Mouse (Mus musculus) liver, embryonic 16.5 days (tissue): ENCODE data around the gene Myf5. TPM values are rescaled to one million over a fixed set of nuclear protein-coding genes. Genes with fewer than 3 reads are reported as not detected.

Experiments used
- ATAC-seq: fragments of 200-750 bp; cut with Nextera tagmentation; 2 replicates; pipeline ENCODE4 v1.8.0; 2017; ENCODE audit warnings: low read depth, mild to moderate bottlenecking, moderate number of reproducible peaks, moderate library complexity
- H3K27ac ChIP-seq: fragments of 300-500 bp; sonication (generic); 2 replicates; pipeline ENCODE4 v1.5.1; 2014; ENCODE audit warnings: mild to moderate bottlenecking, low read length
- H3K27me3 ChIP-seq: fragments of 300-500 bp; sonication (generic); 2 replicates; pipeline ENCODE4 v1.6.1; 2014; ENCODE audit warnings: low read depth, low read length, mixed read lengths; ENCODE audit not compliant: control insufficient read depth, insufficient read depth
- H3K36me3 ChIP-seq: fragments of 300-500 bp; sonication (generic); 2 replicates; pipeline ENCODE4 v1.6.1; 2014; ENCODE audit warnings: mild to moderate bottlenecking; ENCODE audit not compliant: control insufficient read depth, insufficient read depth
- H3K4me1 ChIP-seq: fragments of 300-500 bp; sonication (generic); 2 replicates; pipeline ENCODE4 v1.6.1; 2014; ENCODE audit warnings: low read depth, low read length, mixed read lengths; ENCODE audit not compliant: control insufficient read depth
- H3K4me2 ChIP-seq: fragments of 300-500 bp; sonication (generic); 2 replicates; pipeline ENCODE4 v1.6.1; 2014; ENCODE audit warnings: low read depth, low read length, mixed read lengths
- H3K4me3 ChIP-seq: fragments of 300-500 bp; sonication (generic); 2 replicates; pipeline ENCODE4 v1.5.1; 2014; ENCODE audit warnings: low read depth, mild to moderate bottlenecking, low read length
- H3K9ac ChIP-seq: fragments of 300-500 bp; sonication (generic); 2 replicates; pipeline ENCODE4 v1.6.1; 2014; ENCODE audit warnings: low read depth, low read length
- H3K9me3 ChIP-seq: fragments of 300-500 bp; sonication (generic); replicated peaks from 2 replicates; pipeline ENCODE4 v1.6.1; 2016; ENCODE audit warnings: low read length; ENCODE audit not compliant: control insufficient read depth
- WGBS: fragments of 180-500 bp; shearing (Covaris S2); extraction: QIAGEN DNeasy Blood & Tissue Kit; methylation state at CpG from one replicate; pipeline ENCODE4 v1.1.7; 2014; ENCODE audit not compliant: insufficient replicate concordance; 5-methylcytosine and 5-hydroxymethylcytosine counted together
- polyA plus RNA-seq: library from polyadenylated mRNA; unstranded; fragments of >200 nt; fragmentation: Nextera tagmentation; extraction: Ambion mirVana; gene quantifications from 2 replicates; pipeline ENCODE4 v1.2.1, GENCODE M21; 2015

Gene Myf5
- polyA plus RNA-seq = 0.15 and 0.18 TPM in 2 replicates

DNA sequence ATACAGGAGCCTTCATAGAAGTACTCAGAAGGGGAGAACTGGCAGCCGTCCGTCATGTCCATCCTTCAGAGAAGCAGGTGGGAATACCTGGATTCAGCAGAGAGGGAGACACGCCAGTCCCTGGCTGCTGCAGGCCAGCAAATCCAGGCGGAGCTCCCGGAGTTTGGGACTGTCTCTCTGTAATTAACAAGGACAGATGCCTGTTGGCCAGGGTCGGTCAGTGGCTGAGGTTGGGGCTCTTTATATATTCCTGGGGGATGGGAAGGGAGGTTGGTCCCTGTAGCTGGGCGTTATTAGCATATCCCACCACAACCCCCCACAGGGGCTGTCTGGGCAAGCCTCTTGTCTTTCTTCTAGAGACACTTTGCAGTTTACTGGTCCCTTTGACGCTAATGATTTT is at the start of gene Myf5:
Gene Myf5 (minus strand): TSS at position 265 of the 400 bp plus-strand sequence.
- Histone ChIP-seq H3K4me1 (no peaks in the 10 kb centered on the region), H3K27me3 (no peaks in the 10 kb centered on the region), H3K27ac (no peak within 1 kb of the TSS), H3K4me3 (no peak within 1 kb of the TSS), H3K36me3 (no peaks in the 10 kb centered on the region), H3K9me3 (no peaks in the 10 kb centered on the region), H3K9ac (no peak within 1 kb of the TSS), H3K4me2 (no peak within 1 kb of the TSS)
- 55% methylated on average over 8 of the region's 8 CpGs for WGBS
- ATAC-seq = no peak

DNA sequence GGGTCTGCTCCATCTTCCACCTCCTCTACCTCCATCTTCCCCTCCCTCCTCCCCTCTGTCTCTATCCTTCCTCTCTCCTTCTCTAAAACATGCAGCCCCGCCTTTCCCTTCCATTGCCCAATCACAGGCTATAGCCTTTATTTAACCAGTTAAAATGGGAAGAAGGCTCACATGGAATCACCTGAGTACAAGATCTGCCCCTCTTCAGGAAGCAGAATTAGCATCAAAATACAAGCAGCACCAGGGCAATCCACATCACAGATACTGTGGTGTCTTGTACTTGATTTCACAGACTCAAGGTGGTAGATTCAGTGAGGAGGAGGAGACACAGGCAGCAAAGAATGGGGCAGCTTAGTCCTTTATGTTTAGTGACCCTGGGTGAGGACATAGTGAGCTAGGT is 42.8 kb upstream of the Myf5 start:
- WGBS = 50% methylated on average over 1 of the region's 1 CpGs
- no peaks in the 10 kb centered on the region for H3K4me1 ChIP-seq

DNA sequence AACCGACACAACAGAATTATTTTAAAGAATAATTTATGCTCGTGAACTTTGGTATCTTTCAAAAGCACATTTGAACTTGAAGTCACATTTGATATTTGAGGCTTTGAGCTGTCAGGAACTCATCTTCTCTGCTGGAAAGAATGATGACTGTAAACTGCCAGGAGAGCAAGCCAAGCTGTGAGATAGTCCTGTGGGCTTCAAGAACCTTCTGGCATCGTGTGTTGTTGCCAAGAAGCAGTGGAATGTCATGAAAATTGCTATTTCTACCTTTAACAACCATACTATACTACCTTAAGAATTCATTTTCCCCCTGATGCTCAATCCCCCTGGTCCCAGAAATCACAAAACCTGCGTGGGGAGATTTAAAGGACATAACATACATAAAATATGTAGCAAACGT is 33.3 kb upstream of the Myf5 start:
- no peak overlapping the region for H3K4me2 ChIP-seq
- no peak for ATAC-seq
- H3K27ac ChIP-seq = no peak overlapping the region
- H3K9me3 ChIP-seq = no peaks in the 10 kb centered on the region
- H3K4me1 ChIP-seq = no peaks in the 10 kb centered on the region
- WGBS = 47% methylated on average over 5 of the region's 5 CpGs
- H3K4me3 ChIP-seq = no peak overlapping the region
- H3K36me3 ChIP-seq = no peaks in the 10 kb centered on the region
- H3K27me3 ChIP-seq = no peaks in the 10 kb centered on the region
- H3K9ac ChIP-seq = no peak overlapping the region

More for the DNA sequence above, 42.8 kb upstream of the Myf5 start:
- Histone ChIP-seq H3K36me3 (no peaks in the 10 kb centered on the region), H3K9ac (no peak overlapping the region), H3K4me2 (no peak overlapping the region), H3K27me3 (no peaks in the 10 kb centered on the region), H3K4me3 (no peak overlapping the region), H3K9me3 (no peaks in the 10 kb centered on the region), H3K27ac (no peak overlapping the region)
- no peak for ATAC-seq

DNA sequence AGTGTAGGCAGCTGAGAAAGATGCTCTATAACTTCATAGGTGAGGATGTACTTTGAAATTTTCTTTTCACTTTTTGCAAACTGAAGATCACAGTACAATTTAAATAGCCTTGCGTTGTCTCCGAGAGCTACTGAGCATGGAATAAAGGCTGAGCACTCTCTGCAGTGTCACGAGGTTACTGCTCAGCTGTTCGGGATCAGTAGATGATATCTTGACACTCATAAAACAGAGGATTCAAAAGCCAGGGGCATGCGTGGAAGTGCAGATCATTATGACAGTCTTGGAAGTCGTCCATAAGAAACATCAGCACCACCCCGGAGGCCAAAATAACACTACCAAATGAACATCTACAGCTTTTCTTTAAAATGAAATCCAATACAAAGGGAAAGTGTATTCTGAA is 30.7 kb upstream of the Myf5 start:
- WGBS = 67% methylated on average over 7 of the region's 7 CpGs
- no peak overlapping the region for H3K9ac ChIP-seq
- H3K4me2 ChIP-seq = no peak overlapping the region
- H3K4me3 ChIP-seq = no peak overlapping the region
- no peak overlapping the region for H3K27ac ChIP-seq
- H3K27me3 ChIP-seq = no peaks in the 10 kb centered on the region
- no peaks in the 10 kb centered on the region for H3K9me3 ChIP-seq
- ATAC-seq = no peak
- no peaks in the 10 kb centered on the region for H3K4me1 ChIP-seq
- no peaks in the 10 kb centered on the region for H3K36me3 ChIP-seq

DNA sequence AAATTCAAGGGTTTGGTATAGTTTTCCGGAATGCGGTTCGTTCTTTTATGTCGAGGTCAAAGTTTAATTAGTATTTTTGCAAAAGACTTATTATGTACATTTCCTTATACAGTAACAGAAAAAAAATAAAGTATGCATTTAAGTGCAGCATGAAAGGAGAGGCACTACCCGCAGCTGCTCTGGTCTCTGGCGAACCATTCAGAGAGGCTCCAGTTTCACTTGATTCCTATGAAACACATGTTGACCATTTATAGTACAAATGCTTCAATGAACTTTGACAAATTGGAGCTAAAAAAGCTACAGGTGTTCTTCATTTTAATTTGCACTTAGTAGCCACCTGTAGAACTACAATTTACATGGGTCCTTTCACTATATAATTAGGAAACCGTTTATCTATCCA is 28.8 kb upstream of the Myf5 start:
- WGBS = 74% methylated on average over 7 of the region's 7 CpGs
- no peaks in the 10 kb centered on the region for H3K4me1 ChIP-seq
- H3K27me3 ChIP-seq = no peaks in the 10 kb centered on the region
- H3K4me3 ChIP-seq = no peak overlapping the region
- H3K27ac ChIP-seq = no peak overlapping the region
- H3K36me3 ChIP-seq = no peaks in the 10 kb centered on the region
- no peak overlapping the region for H3K9ac ChIP-seq
- ATAC-seq = no peak
- H3K4me2 ChIP-seq = no peak overlapping the region
- no peaks in the 10 kb centered on the region for H3K9me3 ChIP-seq

DNA sequence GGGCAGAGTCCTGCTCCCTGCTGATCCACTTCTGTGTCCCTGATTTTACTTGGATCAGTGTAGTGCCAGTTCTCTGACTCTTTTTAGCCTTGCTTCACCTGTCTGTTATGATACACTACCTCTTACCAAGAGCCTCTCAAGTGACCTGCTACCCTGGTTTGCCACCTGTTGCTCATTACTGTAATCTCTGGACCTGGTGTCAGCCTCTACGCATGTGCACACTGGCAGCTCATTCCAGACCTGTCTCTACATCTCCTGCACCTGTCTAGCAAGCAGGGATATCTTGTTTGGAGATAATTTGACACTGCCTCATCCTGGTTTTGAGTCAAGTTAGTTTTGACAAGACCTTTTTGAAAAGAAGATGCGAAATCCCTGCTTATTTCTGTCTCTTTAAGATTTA is 20.5 kb upstream of the Myf5 start:
- Histone ChIP-seq H3K9me3 (no peaks in the 10 kb centered on the region), H3K4me2 (no peak overlapping the region), H3K36me3 (no peaks in the 10 kb centered on the region), H3K9ac (no peak overlapping the region), H3K4me3 (no peak overlapping the region), H3K27me3 (no peaks in the 10 kb centered on the region), H3K4me1 (no peaks in the 10 kb centered on the region), H3K27ac (no peak overlapping the region)
- no peak for ATAC-seq
- WGBS = 51% methylated on average over 2 of the region's 2 CpGs

DNA sequence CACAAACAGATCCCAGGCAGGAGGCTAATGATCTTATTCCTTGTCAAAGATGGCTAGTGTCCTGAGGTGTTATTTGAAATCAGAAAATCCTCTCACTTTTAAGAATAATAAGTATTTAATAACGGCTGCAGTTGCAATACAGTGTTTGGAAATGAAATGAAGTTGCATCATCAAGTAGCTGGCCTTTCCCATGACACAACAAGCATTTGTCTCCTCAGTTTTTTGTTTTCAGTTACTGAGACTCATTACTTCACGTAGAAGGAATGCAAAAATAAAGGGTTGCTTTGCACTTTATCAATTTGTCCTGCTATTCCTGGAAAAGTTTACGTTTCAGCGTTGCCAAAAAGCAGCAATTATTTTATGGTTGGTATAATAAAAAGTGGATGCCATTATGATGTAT is 17.5 kb upstream of the Myf5 start:
- no peaks in the 10 kb centered on the region for H3K27me3 ChIP-seq
- H3K4me2 ChIP-seq = no peak overlapping the region
- no peak overlapping the region for H3K27ac ChIP-seq
- H3K9me3 ChIP-seq = no peaks in the 10 kb centered on the region
- ATAC-seq = no peak
- no peak overlapping the region for H3K9ac ChIP-seq
- no peaks in the 10 kb centered on the region for H3K36me3 ChIP-seq
- 61% methylated on average over 4 of the region's 4 CpGs for WGBS
- no peak overlapping the region for H3K4me3 ChIP-seq
- H3K4me1 ChIP-seq = no peaks in the 10 kb centered on the region

DNA sequence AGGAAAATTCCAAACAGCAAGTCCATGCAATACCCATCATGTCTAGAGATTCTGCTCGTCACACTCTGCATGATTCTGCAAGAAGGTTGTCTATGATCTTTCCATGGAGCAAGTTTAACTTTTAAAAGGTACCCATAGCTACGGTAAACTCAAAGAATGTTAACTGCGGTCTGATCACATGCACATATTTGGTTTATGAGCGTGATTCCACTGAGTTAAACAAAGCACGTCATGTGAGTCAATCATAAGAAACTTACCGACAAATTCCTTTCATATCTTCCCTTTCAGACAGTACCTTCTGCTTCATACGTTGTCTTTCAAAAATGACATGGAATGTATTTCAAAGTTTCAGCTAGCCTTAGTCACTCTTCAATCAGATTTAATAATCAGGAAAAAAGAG is 16.3 kb upstream of the Myf5 start:
- Histone ChIP-seq H3K4me2 (no peak overlapping the region), H3K9ac (no peak overlapping the region), H3K36me3 (no peaks in the 10 kb centered on the region), H3K27me3 (no peaks in the 10 kb centered on the region), H3K9me3 (no peaks in the 10 kb centered on the region), H3K4me1 (no peaks in the 10 kb centered on the region), H3K4me3 (no peak overlapping the region), H3K27ac (no peak overlapping the region)
- WGBS = 70% methylated on average over 7 of the region's 7 CpGs
- no peak for ATAC-seq

DNA sequence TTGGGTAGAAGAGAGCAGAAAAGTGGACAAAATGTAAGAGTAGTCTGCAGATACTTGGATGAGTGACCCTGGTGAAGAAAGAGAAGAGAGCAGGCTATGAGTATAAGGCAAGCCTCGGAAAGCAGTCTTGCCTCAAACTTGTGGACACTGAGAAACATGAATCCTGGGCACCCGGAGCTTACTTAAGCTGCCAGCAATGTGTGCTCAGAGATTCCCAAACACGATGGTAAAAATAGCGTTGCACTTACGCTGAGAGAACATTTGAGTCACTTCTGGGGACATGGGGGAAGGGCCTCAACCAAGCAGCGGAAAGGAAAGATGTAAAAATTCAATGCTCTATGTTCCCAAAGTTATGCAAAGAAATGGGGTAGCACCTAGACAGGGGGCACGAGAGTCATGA is 13.7 kb upstream of the Myf5 start:
- Histone ChIP-seq H3K4me1 (no peaks in the 10 kb centered on the region), H3K36me3 (no peaks in the 10 kb centered on the region), H3K4me3 (no peak overlapping the region), H3K27ac (no peak overlapping the region), H3K9ac (no peak overlapping the region), H3K4me2 (no peak overlapping the region), H3K27me3 (no peaks in the 10 kb centered on the region), H3K9me3 (no peaks in the 10 kb centered on the region)
- no peak for ATAC-seq
- WGBS = 57% methylated on average over 7 of the region's 7 CpGs

DNA sequence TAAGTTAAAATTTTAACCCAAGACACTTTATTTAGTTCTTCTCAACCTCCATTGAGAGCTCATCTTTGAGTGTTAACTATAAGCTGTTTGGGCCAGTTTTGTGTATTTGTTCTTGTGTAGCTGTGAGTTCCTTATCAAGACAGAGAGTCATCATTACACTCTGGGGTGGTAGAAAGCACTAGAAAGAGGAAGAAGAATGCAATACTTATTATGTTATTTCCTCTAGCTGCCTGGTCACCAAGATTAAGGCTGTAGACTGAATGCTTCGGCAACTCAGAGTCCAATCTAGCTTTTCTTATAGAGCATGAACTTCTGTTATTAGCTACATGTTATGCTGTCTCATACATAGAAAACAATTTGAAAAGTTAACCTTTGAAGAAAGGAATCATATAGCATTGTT is 10.5 kb upstream of the Myf5 start:
- H3K9ac ChIP-seq = no peak overlapping the region
- no peaks in the 10 kb centered on the region for H3K27me3 ChIP-seq
- H3K36me3 ChIP-seq = no peaks in the 10 kb centered on the region
- H3K4me3 ChIP-seq = no peak overlapping the region
- ATAC-seq = no peak
- H3K9me3 ChIP-seq = no peaks in the 10 kb centered on the region
- H3K4me1 ChIP-seq = no peaks in the 10 kb centered on the region
- 18% methylated on average over 1 of the region's 1 CpGs for WGBS
- H3K4me2 ChIP-seq = no peak overlapping the region
- H3K27ac ChIP-seq = no peak overlapping the region
